Mouse (Mus musculus): ENCODE measurements around the gene Mttp. TPM values are rescaled to one million over a fixed set of nuclear protein-coding genes. Genes with fewer than 3 reads are reported as not detected.

Gene Mttp
- total RNA-seq, 2 experiments from 2014 or later: 6.0 to 6.2 TPM

DNA sequence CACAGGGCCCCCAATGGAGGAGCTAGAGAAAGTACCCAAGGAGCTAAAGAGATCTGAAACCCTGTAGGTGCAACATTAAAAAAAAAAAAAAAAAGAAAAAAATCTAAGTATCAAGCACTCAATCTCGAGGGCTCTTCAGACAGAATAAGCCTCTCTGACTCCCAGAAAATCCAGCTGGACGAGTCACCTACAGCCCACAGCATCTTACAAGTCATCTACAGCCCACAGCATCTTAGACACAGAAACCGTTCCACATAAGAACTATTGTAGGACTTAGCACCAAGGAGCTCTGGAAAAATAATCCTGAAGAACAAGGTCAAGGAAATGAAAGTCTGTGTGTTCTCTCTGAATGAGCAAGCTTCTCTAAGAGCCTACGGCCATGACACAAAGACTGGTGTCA lies 42.8 kb downstream of the Mttp start:
- DNase-seq (ENCODE audit: low spot score in 2 of 2): no peak
- intact Hi-C loops (cut with DNase I): no loop called here

DNA sequence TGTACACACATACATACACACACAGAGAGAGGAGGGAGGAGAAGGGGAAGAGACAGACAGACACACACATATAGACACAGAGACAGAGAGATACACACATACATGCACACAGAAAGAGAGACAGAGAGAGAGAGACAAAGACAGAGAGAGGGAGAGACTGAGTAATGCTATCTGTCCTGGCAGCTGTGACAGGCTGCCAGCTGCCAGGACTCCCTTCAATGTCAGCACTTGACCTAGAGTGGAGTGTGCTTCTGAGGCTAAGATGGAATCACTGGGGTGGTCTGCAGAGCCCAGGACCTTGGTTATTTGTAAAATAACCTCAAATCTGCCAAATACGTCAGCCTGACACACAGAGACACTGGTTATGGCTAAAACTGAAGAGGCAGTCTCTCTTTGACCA lies 47.0 kb downstream of the Mttp start:
- intact Hi-C loops (cut with DNase I): no loop called here

DNA sequence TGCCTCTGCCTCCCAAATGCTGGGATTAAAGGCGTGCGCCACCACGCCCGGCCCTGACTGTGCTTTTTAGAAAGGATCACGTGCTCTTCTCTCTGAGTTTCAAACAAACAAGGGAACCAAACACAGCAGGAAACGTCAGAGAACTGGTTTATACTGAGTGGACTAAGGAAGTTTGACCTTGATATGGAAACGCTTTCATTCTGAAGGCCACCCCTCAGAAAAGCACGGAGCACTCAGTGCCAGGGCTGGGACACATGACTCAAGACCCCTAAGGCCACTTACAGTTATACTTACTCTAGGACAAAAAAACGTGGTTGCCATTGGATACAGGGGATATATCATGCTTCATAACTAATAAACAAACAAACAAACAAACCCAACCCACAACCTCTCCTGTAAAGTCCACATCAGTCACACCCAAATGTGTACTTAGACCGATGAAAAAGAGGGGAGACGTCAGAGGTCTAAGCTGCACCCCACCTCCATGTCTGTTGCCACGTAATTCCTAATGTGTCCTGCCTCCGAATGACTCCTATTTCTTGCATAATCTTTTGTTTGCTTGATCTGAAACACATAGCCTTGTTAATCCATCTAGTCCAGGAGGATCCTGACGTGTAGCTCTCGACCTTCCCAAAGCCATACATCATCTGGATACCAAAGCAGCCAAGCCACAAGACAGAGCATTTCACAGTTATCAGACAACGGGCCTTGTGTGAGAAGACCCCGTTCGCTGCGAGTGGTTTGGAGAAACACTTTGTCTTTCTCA lies 48.3 kb downstream of the Mttp start:
- DNase-seq (ENCODE audit: low spot score in 2 of 2): no peak
- intact Hi-C loops (cut with DNase I): no loop called here

More for the DNA sequence above, 47.0 kb downstream of the Mttp start:
- no peak for DNase-seq (ENCODE audit: low spot score in 2 of 2)

DNA sequence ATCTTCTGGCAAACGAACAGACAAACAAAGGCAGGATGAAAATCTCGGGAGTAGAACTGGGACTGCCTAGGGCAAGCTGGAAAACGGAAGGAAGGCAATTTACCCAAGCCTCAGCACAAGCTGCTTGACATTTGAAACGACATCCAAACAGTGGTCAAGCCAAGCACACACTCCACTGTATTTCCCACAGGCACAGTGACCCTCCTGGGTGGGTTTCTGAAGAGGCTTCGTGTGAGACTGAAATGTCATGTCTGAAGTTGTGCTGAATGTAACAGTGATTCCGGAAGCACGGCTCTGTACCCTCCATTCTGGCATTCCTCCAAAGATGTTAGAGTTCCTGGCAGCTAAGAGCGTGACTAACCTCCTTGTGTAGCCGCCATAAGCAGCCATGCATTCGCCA lies 49.0 kb downstream of the Mttp start:
- DNase-seq (ENCODE audit: low spot score in 2 of 2): no peak
- intact Hi-C loops (cut with DNase I): no loop called here

DNA sequence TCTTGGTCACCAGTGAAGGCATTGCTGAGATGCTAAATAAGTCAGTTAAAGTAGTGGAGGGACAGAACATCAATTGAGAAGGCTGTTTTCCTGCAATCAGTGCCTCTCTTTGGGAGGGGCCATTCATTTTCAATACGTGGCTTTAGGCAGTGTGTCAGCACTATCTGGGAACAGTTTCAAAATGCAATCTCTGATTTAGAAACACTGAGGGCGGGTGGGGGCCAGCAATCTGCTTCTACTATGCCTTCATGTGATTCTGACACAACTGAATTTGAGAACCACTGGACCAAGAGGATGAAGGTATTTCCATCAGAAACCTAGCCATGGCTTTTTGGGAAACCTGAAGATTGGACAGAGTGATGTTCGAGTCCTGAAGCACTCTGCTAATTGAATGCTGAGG lies 49.5 kb downstream of the Mttp start:
- DNase-seq (ENCODE audit: low spot score in 2 of 2): peak; percentile 40 to 88
- intact Hi-C loops (cut with DNase I): no loop called here

DNA sequence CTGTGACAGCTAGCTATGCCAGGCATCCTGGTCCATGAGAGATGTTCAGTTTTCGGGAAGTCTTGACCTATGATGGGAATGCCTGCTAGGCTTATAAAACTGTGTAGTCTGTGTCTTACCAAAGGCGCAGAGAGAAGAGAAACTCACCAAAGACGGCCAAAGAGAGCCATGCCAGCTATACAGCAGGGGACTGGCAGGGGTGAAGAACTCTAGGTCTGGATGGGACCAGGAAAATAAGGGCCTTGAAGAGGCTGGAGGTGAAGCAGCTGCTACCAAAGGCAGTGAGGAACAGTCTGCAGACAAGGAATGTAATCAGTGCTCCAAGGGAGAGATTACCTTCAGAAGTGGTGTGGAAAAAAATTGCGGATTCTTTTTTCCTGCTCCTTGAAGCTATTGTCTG lies 60.9 kb downstream of the Mttp start:
- intact Hi-C loops (cut with DNase I): no loop called here

DNA sequence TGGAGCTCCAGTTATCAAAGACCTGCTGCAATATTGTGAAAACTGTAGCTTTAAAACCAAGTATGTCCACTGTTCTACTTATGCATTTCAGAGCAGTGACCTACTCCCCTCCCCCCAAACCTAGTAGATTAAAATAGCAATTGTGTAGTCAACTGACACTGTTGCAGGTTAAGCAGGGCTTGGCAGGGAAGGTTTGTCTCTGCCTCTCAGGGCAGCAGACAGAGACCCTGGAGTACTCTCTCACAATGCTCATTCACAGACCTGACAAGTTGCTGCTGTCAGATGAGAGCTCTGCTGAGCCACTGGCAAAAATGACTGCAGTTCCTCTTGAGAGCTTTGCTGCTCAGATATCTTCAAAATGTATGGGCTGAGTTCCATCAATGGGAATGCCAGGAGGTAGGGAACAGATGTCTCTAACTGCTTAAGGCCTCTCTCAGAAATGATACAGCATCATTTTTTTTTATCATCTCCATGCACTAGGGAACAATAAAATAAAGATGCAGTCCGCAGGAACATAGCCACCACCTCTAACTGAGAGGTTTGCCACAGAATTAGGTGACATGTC lies 61.6 kb downstream of the Mttp start:
- DNase-seq (ENCODE audit: low spot score in 2 of 2): peak in 1 of 2 experiments; percentile 86
- intact Hi-C loops (cut with DNase I): no loop called here

More for the DNA sequence above, 60.9 kb downstream of the Mttp start:
- no peak for DNase-seq (ENCODE audit: low spot score in 2 of 2)

DNA sequence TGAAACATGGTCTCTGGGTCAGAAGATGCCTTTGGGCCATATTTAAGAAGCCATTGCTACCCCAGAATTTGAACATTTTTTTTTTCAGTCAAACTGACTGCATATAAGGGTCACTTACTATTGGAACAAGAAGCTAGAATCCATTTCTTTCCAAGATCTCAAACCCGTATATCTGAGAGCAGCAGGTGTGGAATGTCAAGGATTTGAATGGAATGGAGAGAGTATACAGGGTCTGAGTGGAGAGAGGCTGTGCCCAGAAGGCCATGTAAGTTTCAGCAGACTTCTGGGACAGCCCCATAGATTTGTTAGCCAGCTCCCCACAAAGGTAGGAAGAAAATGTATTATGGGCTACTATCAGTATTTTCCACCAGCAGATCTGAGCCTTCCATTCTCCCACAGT lies 66.1 kb downstream of the Mttp start:
- intact Hi-C loops (cut with DNase I): no loop called here

DNA sequence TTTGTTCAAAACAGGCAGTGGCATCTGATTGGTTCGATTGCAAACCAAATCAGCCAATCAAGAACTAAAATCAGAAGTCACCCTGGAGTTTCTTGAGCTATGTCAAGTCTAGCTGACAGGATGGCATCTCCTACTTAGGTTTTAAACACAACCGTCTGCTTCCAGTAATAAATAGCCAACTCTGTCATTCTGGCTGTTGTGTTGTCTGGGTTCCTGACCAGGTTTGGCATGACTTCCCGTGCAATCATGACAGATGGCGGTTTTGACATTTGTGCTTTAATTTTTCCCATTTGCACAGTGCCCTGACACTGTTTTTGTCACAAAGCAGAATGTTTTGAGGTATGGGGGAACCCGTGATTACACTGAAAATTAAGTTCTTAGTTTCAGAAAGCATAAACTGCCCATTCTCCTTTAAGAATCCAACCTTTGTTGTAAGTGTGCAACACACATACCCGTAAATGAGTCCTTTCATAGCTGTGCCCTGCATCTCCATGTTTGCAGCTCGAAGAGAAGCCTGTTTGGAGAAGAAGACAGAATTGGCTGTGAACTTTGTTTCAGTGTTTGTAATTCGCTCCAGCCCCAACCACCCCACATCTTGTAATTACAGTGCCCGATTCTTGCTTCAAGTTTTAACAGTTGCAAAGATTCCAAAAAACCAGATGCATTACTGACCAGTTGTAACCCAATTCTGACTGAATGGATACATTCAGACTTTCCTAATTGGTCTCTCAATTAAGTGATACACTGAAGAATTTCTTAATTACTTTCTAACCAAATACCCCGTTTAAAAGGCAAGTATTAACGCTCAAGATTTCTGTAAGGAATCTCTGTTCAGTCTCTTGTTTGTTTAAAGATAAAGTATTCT lies 67.1 kb downstream of the Mttp start:
- intact Hi-C loops (cut with DNase I): no loop called here

More for the DNA sequence above, 66.1 kb downstream of the Mttp start:
- DNase-seq (ENCODE audit: low spot score in 2 of 2): no peak

DNA sequence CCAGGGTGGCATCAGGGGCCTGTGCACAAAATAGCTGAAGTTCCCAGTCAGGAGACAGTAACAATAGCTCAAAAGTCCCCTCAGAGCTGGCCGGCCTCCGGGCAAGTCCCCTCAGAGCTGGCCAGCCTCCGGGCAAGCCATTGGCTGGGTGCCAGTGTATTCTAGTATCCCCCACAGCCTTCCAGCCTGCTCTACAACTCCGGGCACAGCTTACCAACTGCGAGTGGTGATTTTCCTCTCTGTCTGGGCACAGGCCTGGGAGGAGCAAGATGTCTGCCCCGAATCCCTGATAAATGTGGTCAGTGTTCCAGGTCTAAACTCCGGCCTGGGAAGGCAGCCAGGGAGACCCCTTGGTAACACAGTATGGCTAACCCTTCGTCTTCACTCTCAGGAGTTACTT lies 69.6 kb downstream of the Mttp start:
- intact Hi-C loops (cut with DNase I): no loop called here
- DNase-seq (ENCODE audit: low spot score in 2 of 2): no peak

More for the DNA sequence above, 67.1 kb downstream of the Mttp start:
- DNase-seq (ENCODE audit: low spot score in 2 of 2): no peak

DNA sequence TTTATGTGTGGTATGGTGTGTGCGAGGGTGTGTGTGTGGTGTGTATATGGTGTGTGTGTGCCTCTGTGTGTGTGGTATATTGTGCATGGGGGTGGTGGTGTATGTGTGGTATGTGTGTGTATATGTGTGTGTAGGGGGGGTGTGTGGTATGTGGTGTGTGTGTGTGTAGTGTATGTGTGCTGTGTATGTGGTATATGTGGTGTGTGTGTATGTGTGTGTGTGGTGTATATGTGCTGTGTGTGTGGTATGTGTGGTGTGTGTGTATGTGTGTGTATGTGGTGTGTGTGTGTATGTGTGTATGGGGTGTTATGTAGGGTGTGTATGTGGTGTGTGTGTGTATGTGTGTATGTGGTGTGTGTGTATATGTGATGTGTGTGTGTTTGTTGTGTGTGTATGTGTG lies 70.6 kb downstream of the Mttp start:
- intact Hi-C loops (cut with DNase I): no loop called here
- DNase-seq (ENCODE audit: low spot score in 2 of 2): no peak

DNA sequence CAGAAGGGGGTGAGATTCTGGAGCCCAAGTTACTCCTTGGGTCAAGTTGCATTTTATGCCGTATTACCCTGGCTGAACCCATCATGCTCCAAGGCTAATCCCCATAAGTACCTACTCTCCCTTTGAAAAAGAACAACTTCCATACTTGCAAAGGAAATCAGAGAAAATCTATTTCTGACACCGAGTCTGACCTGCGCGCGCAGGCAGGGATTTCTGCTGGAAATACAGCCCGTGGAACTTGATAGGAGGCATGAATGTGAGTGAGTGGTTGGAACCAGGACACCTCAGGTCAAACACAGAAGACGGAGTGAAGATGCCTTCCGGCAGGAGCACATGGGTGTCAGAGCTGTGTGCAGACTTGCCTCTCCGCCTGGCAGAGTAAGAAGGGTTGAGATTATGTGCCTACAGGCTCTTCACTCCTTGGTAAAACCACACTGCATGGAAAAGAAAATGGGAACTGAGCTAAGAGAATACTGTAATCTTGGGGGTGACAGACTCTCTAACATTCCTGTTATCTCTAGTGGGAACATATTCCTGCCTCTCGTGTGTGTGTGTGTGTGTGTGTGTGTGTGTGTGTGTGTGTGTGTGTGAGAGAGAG lies 73.2 kb downstream of the Mttp start:
- intact Hi-C loops (cut with DNase I): no loop called here
- DNase-seq (ENCODE audit: low spot score in 2 of 2): no peak

DNA sequence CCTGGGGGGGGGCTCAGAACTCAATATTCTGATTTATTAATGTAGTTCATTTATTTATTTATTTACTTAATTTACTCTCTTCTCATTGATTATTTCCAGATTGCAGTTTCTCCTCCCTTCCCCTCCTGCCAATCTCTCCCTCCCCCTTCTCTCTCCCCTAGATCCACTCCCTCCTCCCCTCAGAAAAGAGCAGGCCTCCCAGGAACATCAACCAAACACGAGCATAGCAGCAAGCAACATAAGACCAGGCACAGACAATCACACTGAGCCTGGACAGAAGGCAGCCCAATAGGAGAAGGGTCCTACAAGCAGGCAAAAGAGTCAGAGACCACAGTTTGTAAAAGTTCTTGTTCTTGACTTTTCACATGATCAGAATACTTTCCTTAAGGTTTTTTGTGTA lies 73.8 kb downstream of the Mttp start:
- intact Hi-C loops (cut with DNase I): no loop called here
- no peak for DNase-seq (ENCODE audit: low spot score in 2 of 2)

DNA sequence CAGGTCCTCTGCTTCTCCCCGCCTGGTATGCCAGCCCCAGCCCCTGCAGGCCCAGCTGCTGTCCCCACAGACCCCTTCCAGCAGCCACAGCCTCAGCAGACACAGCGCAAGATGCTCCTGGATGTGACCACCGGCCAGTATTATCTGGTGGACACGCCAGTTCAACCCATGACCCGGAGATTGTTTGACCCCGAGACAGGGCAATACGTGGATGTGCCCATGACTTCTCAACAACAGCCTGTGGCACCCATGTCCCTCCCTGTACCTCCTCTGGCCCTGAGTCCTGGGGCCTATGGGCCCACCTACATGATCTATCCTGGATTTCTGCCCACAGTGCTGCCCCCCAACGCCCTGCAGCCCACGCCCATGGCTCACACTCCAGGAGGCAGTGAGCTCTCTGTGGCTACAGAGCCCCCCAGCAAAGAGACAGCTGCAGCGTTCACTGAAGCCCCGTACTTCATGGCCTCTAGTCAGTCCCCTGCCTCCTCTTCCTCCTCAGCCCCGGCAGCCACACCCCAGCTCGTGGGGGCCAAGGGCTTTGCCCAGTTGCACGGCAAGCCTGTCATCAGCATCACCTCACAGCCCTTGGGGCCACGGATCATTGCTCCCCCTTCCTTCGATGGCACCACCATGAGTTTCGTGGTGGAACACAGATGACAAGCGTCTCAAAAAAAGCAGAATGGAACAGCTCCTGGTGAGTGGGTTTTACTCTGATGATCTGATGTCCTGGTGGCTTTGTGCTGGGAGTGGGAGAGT lies 74.8 kb downstream of the Mttp start:
- no peak for DNase-seq (ENCODE audit: low spot score in 2 of 2)
- intact Hi-C loops (cut with DNase I): loop anchor here (5.0 kb wide), 2 partner anchors 72 to 153 kb away; partner anchors contain the start of genes Lamtor3, Mttp and Trmt10a

DNA sequence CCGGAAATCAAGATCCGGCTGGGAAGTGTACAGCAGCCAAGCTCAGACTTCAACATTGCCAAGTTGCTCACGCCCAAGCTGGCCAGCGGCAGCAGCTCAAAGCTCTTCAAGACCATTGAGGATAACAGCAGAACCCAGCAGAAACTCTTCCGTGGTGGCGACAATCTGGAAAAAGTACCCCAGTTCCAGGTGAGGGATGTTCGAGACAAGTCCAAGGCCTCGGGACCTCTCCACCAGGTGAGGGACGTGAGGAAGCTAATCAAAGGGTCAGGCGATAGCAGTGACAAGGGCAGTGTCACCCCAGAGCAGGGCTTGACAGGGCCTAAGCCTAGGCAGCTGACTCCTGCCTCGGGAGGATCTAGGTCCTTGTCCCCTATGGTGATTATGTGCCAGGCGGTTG lies 76.7 kb downstream of the Mttp start:
- no peak for DNase-seq (ENCODE audit: low spot score in 2 of 2)
- intact Hi-C loops (cut with DNase I): loop anchor here (5.0 kb wide), 2 partner anchors 74 to 151 kb away; partner anchors contain the start of genes Lamtor3, Mttp and Trmt10a

DNA sequence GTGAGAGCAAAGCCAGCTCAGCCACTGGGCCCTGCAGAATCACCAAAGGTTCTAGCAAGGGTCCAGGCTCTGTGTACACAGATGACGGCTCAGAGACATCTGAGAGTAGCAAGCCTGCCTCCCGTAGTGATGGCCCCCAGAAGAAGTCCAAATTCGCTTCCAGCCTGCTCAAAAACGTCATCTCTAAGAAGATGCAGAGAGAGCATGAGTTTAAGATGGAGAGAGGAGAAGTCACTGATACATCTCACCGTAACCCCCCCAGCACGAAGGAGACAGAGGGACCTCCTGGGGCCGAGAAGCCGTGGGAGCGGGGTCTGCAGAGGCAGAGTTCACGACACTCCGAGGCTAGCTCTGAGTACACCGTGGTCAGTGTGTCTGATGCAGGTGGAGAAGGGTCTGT lies 77.5 kb downstream of the Mttp start, which contains the start of gene Gm5105:
Gene Gm5105, minus strand, starts transcription at position 101 of the 400 bp plus-strand sequence.
- intact Hi-C loops (cut with DNase I): loop anchor here (5.0 kb wide), 2 partner anchors 75 to 150 kb away; partner anchors contain the start of genes Lamtor3, Mttp and Trmt10a
- DNase-seq (ENCODE audit: low spot score in 2 of 2): no peak

DNA sequence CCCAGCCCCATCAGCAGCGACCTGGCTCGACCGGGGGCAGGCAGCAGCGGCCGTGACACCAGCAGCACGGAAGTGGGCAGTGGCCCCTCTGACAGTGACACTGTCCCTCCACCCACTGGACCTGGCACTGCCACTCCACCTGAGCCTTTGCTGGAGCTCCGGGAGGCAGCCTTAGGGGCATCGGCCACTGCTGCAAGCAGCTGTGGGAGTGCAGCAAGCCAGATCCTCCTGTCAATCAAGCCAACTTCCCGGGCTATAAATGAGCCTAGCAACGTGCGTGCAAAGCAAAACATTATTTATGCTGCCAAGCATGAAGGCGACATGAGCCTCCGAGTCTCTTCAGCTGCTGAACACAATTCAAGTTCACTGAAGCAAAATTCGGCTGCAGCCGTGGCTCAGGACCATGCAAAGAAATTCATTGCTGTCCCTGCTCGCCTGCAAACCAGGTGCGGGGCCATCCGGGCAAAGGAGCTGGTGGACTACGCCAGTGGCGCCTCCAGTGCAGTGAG lies 78.4 kb downstream of the Mttp start:
- peak; percentile 35 to 72 for DNase-seq (ENCODE audit: low spot score in 2 of 2)
- intact Hi-C loops (cut with DNase I): loop anchor here (5.0 kb wide), 2 partner anchors 76 to 149 kb away; partner anchors contain the start of genes Lamtor3, Mttp and Trmt10a

DNA sequence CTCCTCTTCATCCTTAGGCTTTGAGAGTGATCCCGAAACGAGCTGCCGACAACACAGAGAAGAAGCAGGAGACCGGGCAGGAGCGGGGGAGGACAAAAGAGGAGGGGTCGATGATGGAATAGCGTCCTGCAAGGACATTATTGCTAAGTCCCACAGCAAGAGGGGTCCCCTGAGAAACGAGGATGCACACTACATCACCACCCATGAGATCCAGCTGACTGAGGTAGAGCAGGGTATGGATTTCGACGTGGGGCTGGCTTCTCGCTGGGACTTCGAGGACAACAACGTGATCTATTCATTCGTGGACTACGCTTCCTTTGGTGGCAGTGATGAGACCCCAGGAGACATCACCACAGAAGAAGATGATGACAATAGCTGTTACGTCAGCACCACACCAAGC lies 78.8 kb downstream of the Mttp start:
- DNase-seq (ENCODE audit: low spot score in 2 of 2): no peak
- intact Hi-C loops (cut with DNase I): loop anchor here (5.0 kb wide), 2 partner anchors 76 to 149 kb away; partner anchors contain the start of genes Lamtor3, Mttp and Trmt10a

Measured in left cerebral cortex, postnatal 25 days (tissue).